Mouse (Mus musculus) stomach, postnatal 0 days (tissue): ENCODE results near the gene Ttc41.

Source experiments
- CTCF ChIP-seq: IDR thresholded peaks from 2 replicates; pipeline ENCODE4 v1.5.1; 2016; ENCODE audit warnings: antibody characterized with exemption, low read depth, mild to moderate bottlenecking, moderate library complexity
- EP300 ChIP-seq: optimal IDR thresholded peaks from 2 replicates; pipeline ENCODE3; 2016; ENCODE audit warnings: antibody characterized with exemption

GRCm38 (mm10) chr10:86704589-86705191 lies 921 bp upstream of the Ttc41 start:
- TF ChIP-seq CTCF (no peak), EP300 (no peak)
